Comparison of ENCODE assay signal across 8 mouse cellular contexts in genomic region chr13:114793250-114794030, GRCm38 (mm10). TPM values are rescaled to one million over a fixed set of nuclear protein-coding genes. Genes with fewer than 3 reads are reported as not detected.
A peak's percentile ranks its signal among the peaks of the same experiment; 100 is the strongest.
DNase-seq lines count a peak whose midpoint lies in the region; ATAC-seq lines count a peak whose summit lies in the region.

No protein-coding gene starts in this region.

- H3K4me3 ChIP-seq in liver, embryonic 12.5 days: no peak overlapping the region
- no peak overlapping the region for H3K4me3 ChIP-seq in forebrain, embryonic 11.5 days (ENCODE audit: low read depth, low read length)
- no peak overlapping the region for H3K4me3 ChIP-seq in midbrain, embryonic 12.5 days

- 37% methylated on average over 6 of the region's 6 CpGs for WGBS in liver, embryonic 12.5 days (ENCODE audit: insufficient replicate concordance)
- WGBS in forebrain, embryonic 11.5 days: 45% methylated on average over 6 of the region's 6 CpGs
- WGBS in midbrain, embryonic 12.5 days: 41% methylated on average over 6 of the region's 6 CpGs

- no peaks in the 10 kb centered on the region for H3K4me1 ChIP-seq in liver, embryonic 12.5 days
- no peaks in the 10 kb centered on the region for H3K4me1 ChIP-seq in forebrain, embryonic 11.5 days (replicated peaks; ENCODE audit: control insufficient read depth, insufficient read depth, low read length)
- H3K4me1 ChIP-seq in midbrain, embryonic 12.5 days: no peaks in the 10 kb centered on the region

- H3K9ac ChIP-seq in liver, embryonic 12.5 days: no peak overlapping the region
- H3K9ac ChIP-seq in forebrain, embryonic 11.5 days (ENCODE audit: low read length): no peak overlapping the region
- H3K9ac ChIP-seq in midbrain, embryonic 12.5 days (replicated peaks): no peak overlapping the region

- H3K27ac ChIP-seq in liver, embryonic 12.5 days: no peak overlapping the region
- no peak overlapping the region for H3K27ac ChIP-seq in forebrain, embryonic 11.5 days (ENCODE audit: low read depth, low read length)
- H3K27ac ChIP-seq in midbrain, embryonic 12.5 days (replicated peaks): no peak overlapping the region

- ATAC-seq in liver, embryonic 12.5 days: no peak
- peak; percentile 64 for ATAC-seq in forebrain, embryonic 11.5 days (replicated peaks; ENCODE audit: low FRiP score)
- ATAC-seq in midbrain, embryonic 12.5 days (ENCODE audit: low FRiP score, low read depth): peak; percentile 51

- DNase-seq in liver: peak; percentile 32
- DNase-seq in brain, adult 2 months (ENCODE audit: low read depth, low spot score): peak; percentile 76
- peak; percentile 67 for DNase-seq in forebrain, embryonic 11.5 days (ENCODE audit: low spot score)
- DNase-seq in induced T-regulatory cell, adult 2 months (ENCODE audit: low read depth): peak; percentile 60
- DNase-seq in layer of hippocampus, postnatal 36 days: peak; percentile 34 to 70
- DNase-seq in telencephalon, adult 2 months (ENCODE audit: low read depth, low spot score): peak; percentile 48

- no peaks in the 10 kb centered on the region for H3K36me3 ChIP-seq in liver, embryonic 12.5 days
- no peaks in the 10 kb centered on the region for H3K36me3 ChIP-seq in forebrain, embryonic 11.5 days (ENCODE audit: control insufficient read depth, insufficient read depth, low read length)
- no peaks in the 10 kb centered on the region for H3K36me3 ChIP-seq in midbrain, embryonic 12.5 days

- no peak overlapping the region for H3K4me2 ChIP-seq in liver, embryonic 12.5 days
- H3K4me2 ChIP-seq in forebrain, embryonic 11.5 days (ENCODE audit: low read depth, low read length, severe bottlenecking): no peak overlapping the region
- H3K4me2 ChIP-seq in midbrain, embryonic 12.5 days (replicated peaks): no peak overlapping the region

- no peaks in the 10 kb centered on the region for H3K27me3 ChIP-seq in liver, embryonic 12.5 days (replicated peaks)
- H3K27me3 ChIP-seq in forebrain, embryonic 11.5 days (ENCODE audit: control insufficient read depth, insufficient read depth, low read length): no peaks in the 10 kb centered on the region
- H3K27me3 ChIP-seq in midbrain, embryonic 12.5 days: 0 out of 2 replicates have a peak, but pooled peaks cover 3% of the 10 kb centered on the region

- no peaks in the 10 kb centered on the region for H3K9me3 ChIP-seq in liver, embryonic 12.5 days (replicated peaks)
- H3K9me3 ChIP-seq in forebrain, embryonic 11.5 days (ENCODE audit: control insufficient read depth, low read length): no peaks in the 10 kb centered on the region
- no peaks in the 10 kb centered on the region for H3K9me3 ChIP-seq in midbrain, embryonic 12.5 days

RNA-seq across cellular contexts. Expression of gene Mocs2, which starts 24.6 kb away (rescaled TPM):
- 44.1 and 45.4 TPM in 2 replicates for polyA plus RNA-seq in liver, embryonic 12.5 days (2016; fragmentation: Nextera tagmentation; extraction: Ambion mirVana)
- 74.6 and 81.7 TPM in 2 replicates for polyA plus RNA-seq in forebrain, embryonic 11.5 days (2014; fragmentation: Nextera tagmentation; extraction: Ambion mirVana)
- 10 to 100 TPM; 82.4 to 88.7 TPM for total RNA-seq in layer of hippocampus, postnatal 36 days (2021)
- 79.0 and 79.4 TPM in 2 replicates for polyA plus RNA-seq in midbrain, embryonic 12.5 days (2016; fragmentation: Nextera tagmentation; extraction: Ambion mirVana)
